Comparison of ENCODE assay signal across 16 mouse cellular contexts in the genomic region with DNA sequence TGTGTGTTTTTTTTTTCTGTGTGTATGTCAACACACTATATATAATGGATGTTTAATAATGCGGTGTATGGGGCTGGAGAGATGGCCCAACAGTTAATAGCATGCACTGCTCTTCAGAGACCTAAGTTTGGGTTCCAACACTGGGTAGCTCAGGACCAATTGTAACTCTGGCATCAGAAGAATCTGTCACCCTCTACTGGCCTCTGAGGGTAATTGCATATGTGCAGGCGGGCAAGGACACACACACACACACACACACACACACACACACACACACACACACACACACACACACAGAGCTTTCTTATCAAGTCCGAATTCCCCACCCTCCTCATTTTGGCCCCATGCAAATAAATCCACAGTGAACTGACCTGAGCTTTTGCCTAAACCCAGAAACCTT. TPM values are rescaled to one million over a fixed set of nuclear protein-coding genes. Genes with fewer than 3 reads are reported as not detected.
DNase-seq lines count a peak whose midpoint lies in the region; ATAC-seq and TF ChIP-seq lines count a peak whose summit lies in the region.
"Had no signal": no experiment of that assay in that cellular context is flagged by ENCODE, and none has a peak within 500 bp of the region (broad histone marks: within the 10 kb centered on the region; RNA-seq: fewer than 3 reads in every experiment).

No protein-coding gene starts in this region.

- 0 out of 2 replicates have a peak, but pooled peaks cover 9% of the 10 kb centered on the region for H3K27me3 ChIP-seq in hindbrain, embryonic 13.5 days
- H3K27me3 ChIP-seq in hindbrain, embryonic 12.5 days: peaks cover 10% of the 10 kb centered on the region; the same call in 1 of the 2 replicates
- peaks cover 10% of the 10 kb centered on the region for H3K27me3 ChIP-seq in midbrain, embryonic 10.5 days (ENCODE audit: low read depth, poor library complexity, severe bottlenecking)
- H3K27me3 ChIP-seq: Patski had no signal

- TF ChIP-seq POLR2A in brain, embryonic 14.5 days (IDR thresholded peaks at IDR 0.05; ENCODE audit: borderline replicate concordance, extremely low read depth, insufficient read depth, insufficient read length, poor library complexity, severe bottlenecking): no peak

- H3K4me1 ChIP-seq in hindbrain, embryonic 13.5 days (replicated peaks): peaks cover 6% of the 10 kb centered on the region; the same call in 1 of the 2 replicates
- peaks cover 8% of the 10 kb centered on the region for H3K4me1 ChIP-seq in hindbrain, embryonic 12.5 days
- H3K4me1 ChIP-seq in midbrain, embryonic 10.5 days: peaks cover 15% of the 10 kb centered on the region

- H3K9ac ChIP-seq in hindbrain, embryonic 13.5 days: no peak overlapping the region
- H3K9ac ChIP-seq in hindbrain, embryonic 12.5 days: no peak overlapping the region

- peak; percentile 35; the same call in 1 of the 2 replicates for TF ChIP-seq CTCF in brain, embryonic 14.5 days (IDR thresholded peaks at IDR 0.05; ENCODE audit: borderline replicate concordance, extremely low read depth, insufficient read depth, insufficient read length)

- no peaks in the 10 kb centered on the region for H3K9me3 ChIP-seq in hindbrain, embryonic 13.5 days
- H3K9me3 ChIP-seq in hindbrain, embryonic 12.5 days (replicated peaks): no peaks in the 10 kb centered on the region
- H3K9me3 ChIP-seq in midbrain, embryonic 10.5 days (replicated peaks): no peaks in the 10 kb centered on the region
- H3K9me3 ChIP-seq: heart, embryonic 13.5 days; limb, embryonic 13.5 days had no signal

- 91% methylated on average over 2 of the region's 3 CpGs for WGBS in hindbrain, embryonic 13.5 days
- 91% methylated on average over 2 of the region's 3 CpGs for WGBS in hindbrain, embryonic 12.5 days
- WGBS in midbrain, embryonic 10.5 days: 72% methylated on average over 3 of the region's 3 CpGs

- H3K36me3 ChIP-seq in hindbrain, embryonic 13.5 days: no peaks in the 10 kb centered on the region
- H3K36me3 ChIP-seq in hindbrain, embryonic 12.5 days: no peaks in the 10 kb centered on the region
- H3K36me3 ChIP-seq in midbrain, embryonic 10.5 days: no peaks in the 10 kb centered on the region
- H3K36me3 ChIP-seq: heart, embryonic 13.5 days; limb, embryonic 13.5 days had no signal

- peak; percentile 10 for DNase-seq in thymus, postnatal 0 days (ENCODE audit: low spot score)
- DNase-seq in thymus, postnatal 36 days: no peak
- peak; percentile 4 for DNase-seq in brain, embryonic 14.5 days (ENCODE audit: low read depth)
- no peak for DNase-seq in gastrocnemius, postnatal 36 days
- DNase-seq in midbrain, embryonic 10.5 days (ENCODE audit: low spot score): no peak

- H3K4me3 ChIP-seq in hindbrain, embryonic 13.5 days: no peak overlapping the region
- no peak overlapping the region for H3K4me3 ChIP-seq in hindbrain, embryonic 12.5 days
- no peak overlapping the region for H3K4me3 ChIP-seq in midbrain, embryonic 10.5 days

- 0 out of 2 replicates have a peak, but pooled peaks have one; percentile 31 for ATAC-seq in hindbrain, embryonic 13.5 days (ENCODE audit: low FRiP score)
- ATAC-seq in hindbrain, embryonic 12.5 days (ENCODE audit: low FRiP score): no peak

- no peak overlapping the region for H3K4me2 ChIP-seq in hindbrain, embryonic 13.5 days
- no peak overlapping the region for H3K4me2 ChIP-seq in hindbrain, embryonic 12.5 days (replicated peaks)

- no peak overlapping the region for H3K27ac ChIP-seq in hindbrain, embryonic 13.5 days
- no peak overlapping the region for H3K27ac ChIP-seq in hindbrain, embryonic 12.5 days
- no peak overlapping the region for H3K27ac ChIP-seq in midbrain, embryonic 10.5 days (replicated peaks)
- H3K27ac ChIP-seq: heart, embryonic 13.5 days; limb, embryonic 13.5 days had no signal

- intact Hi-C loops in gastrocnemius, postnatal 36 days (cut with DNase I): loop anchor here (5.0 kb wide), 2 partner anchors 87 to 102 kb away; no protein-coding TSS in a partner anchor

RNA-seq across cellular contexts. Expression of a gene that starts 8.3 kb away (rescaled TPM):
- 0.14 TPM in 1 of 2 replicates, not detected in the other for polyA plus RNA-seq in hindbrain, embryonic 13.5 days (2015; fragmentation: Nextera tagmentation; extraction: Ambion mirVana)
- polyA plus RNA-seq in hindbrain, embryonic 12.5 days (2016; fragmentation: Nextera tagmentation; extraction: Ambion mirVana): 0.15 and 0.20 TPM in 2 replicates
- 0.10 and 0.17 TPM in 2 replicates for polyA plus RNA-seq in thymus, postnatal 0 days (2015; fragmentation: Nextera tagmentation; extraction: Ambion mirVana)
- polyA plus RNA-seq in brain, embryonic 14.5 days (2012; rRNA removed): 0.05 and 0.11 TPM in 2 replicates
- not detected for total RNA-seq in gastrocnemius, postnatal 36 days (2021)
- polyA plus RNA-seq in midbrain, embryonic 10.5 days (2016; fragmentation: Nextera tagmentation; extraction: Ambion mirVana): 0.17 and 0.22 TPM in 2 replicates
- total RNA-seq: adrenal gland, postnatal 14 days; gastrocnemius, adult 18-20 months; layer of hippocampus, postnatal 10 days; megakaryocyte, adult 5-6 weeks had no signal
- polyA plus RNA-seq: cerebellum, adult 2 months; Patski had no signal

RNA-seq across cellular contexts. Expression of a gene that starts 8.8 kb away (rescaled TPM):
- not detected in 2 replicates for polyA plus RNA-seq in hindbrain, embryonic 13.5 days (2015; fragmentation: Nextera tagmentation; extraction: Ambion mirVana)
- polyA plus RNA-seq in hindbrain, embryonic 12.5 days (2016; fragmentation: Nextera tagmentation; extraction: Ambion mirVana): not detected in 2 replicates
- polyA plus RNA-seq in thymus, postnatal 0 days (2015; fragmentation: Nextera tagmentation; extraction: Ambion mirVana): 0.18 and 0.23 TPM in 2 replicates
- polyA plus RNA-seq in brain, embryonic 14.5 days (2012; rRNA removed): not detected in 2 replicates
- total RNA-seq in gastrocnemius, postnatal 36 days (2021): not detected
- polyA plus RNA-seq in midbrain, embryonic 10.5 days (2016; fragmentation: Nextera tagmentation; extraction: Ambion mirVana): not detected in 2 replicates
- total RNA-seq: adrenal gland, postnatal 14 days; gastrocnemius, adult 18-20 months; layer of hippocampus, postnatal 10 days; megakaryocyte, adult 5-6 weeks had no signal
- polyA plus RNA-seq: cerebellum, adult 2 months; heart, embryonic 13.5 days; intestine, embryonic 14.5 days; limb, embryonic 13.5 days; Patski had no signal

RNA-seq across cellular contexts. Expression of a gene that starts 32.2 kb away (rescaled TPM):
- polyA plus RNA-seq in hindbrain, embryonic 13.5 days (2015; fragmentation: Nextera tagmentation; extraction: Ambion mirVana): 11.8 and 14.0 TPM in 2 replicates
- 16.5 and 16.9 TPM in 2 replicates for polyA plus RNA-seq in hindbrain, embryonic 12.5 days (2016; fragmentation: Nextera tagmentation; extraction: Ambion mirVana)
- polyA plus RNA-seq in thymus, postnatal 0 days (2015; fragmentation: Nextera tagmentation; extraction: Ambion mirVana): 22.5 and 27.0 TPM in 2 replicates
- 36.8 and 40.6 TPM in 2 replicates for polyA plus RNA-seq in brain, embryonic 14.5 days (2012; rRNA removed)
- 10 to 100 TPM; 12.5 to 12.9 TPM for total RNA-seq in gastrocnemius, postnatal 36 days (2021)
- 19.3 and 20.6 TPM in 2 replicates for polyA plus RNA-seq in midbrain, embryonic 10.5 days (2016; fragmentation: Nextera tagmentation; extraction: Ambion mirVana)

RNA-seq across cellular contexts. Expression of a gene that starts 33.9 kb away (rescaled TPM):
- not detected in 2 replicates for polyA plus RNA-seq in hindbrain, embryonic 13.5 days (2015; fragmentation: Nextera tagmentation; extraction: Ambion mirVana)
- polyA plus RNA-seq in hindbrain, embryonic 12.5 days (2016; fragmentation: Nextera tagmentation; extraction: Ambion mirVana): not detected in 2 replicates
- polyA plus RNA-seq in thymus, postnatal 0 days (2015; fragmentation: Nextera tagmentation; extraction: Ambion mirVana): not detected in 2 replicates
- 0.29 TPM in 1 of 2 replicates, not detected in the other for polyA plus RNA-seq in brain, embryonic 14.5 days (2012; rRNA removed)
- total RNA-seq in gastrocnemius, postnatal 36 days (2021): not detected
- not detected in 2 replicates for polyA plus RNA-seq in midbrain, embryonic 10.5 days (2016; fragmentation: Nextera tagmentation; extraction: Ambion mirVana)
- total RNA-seq: adrenal gland, postnatal 14 days; gastrocnemius, adult 18-20 months; layer of hippocampus, postnatal 10 days; megakaryocyte, adult 5-6 weeks had no signal
- polyA plus RNA-seq: cerebellum, adult 2 months; limb, embryonic 13.5 days; Patski had no signal

RNA-seq across cellular contexts. Expression of a gene that starts 38.3 kb away (rescaled TPM):
- polyA plus RNA-seq in hindbrain, embryonic 13.5 days (2015; fragmentation: Nextera tagmentation; extraction: Ambion mirVana): 27.6 and 29.2 TPM in 2 replicates
- polyA plus RNA-seq in hindbrain, embryonic 12.5 days (2016; fragmentation: Nextera tagmentation; extraction: Ambion mirVana): 34.7 and 37.7 TPM in 2 replicates
- polyA plus RNA-seq in thymus, postnatal 0 days (2015; fragmentation: Nextera tagmentation; extraction: Ambion mirVana): 267 and 319 TPM in 2 replicates
- 28.8 and 40.8 TPM in 2 replicates for polyA plus RNA-seq in brain, embryonic 14.5 days (2012; rRNA removed)
- 10 to 100 TPM; 15.3 to 19.0 TPM for total RNA-seq in gastrocnemius, postnatal 36 days (2021)
- 50.1 and 52.3 TPM in 2 replicates for polyA plus RNA-seq in midbrain, embryonic 10.5 days (2016; fragmentation: Nextera tagmentation; extraction: Ambion mirVana)

Comparison
In these comparisons a context has a peak if more than half of its experiments do, and no peak if none do; other contexts are left out.
1. DNase-seq: peak in thymus, postnatal 0 days (single experiment) and brain, embryonic 14.5 days (single experiment); none in thymus, postnatal 36 days (0 of 2), gastrocnemius, postnatal 36 days (0 of 2) and midbrain, embryonic 10.5 days (single experiment).